Mouse (Mus musculus) embryonic facial prominence, embryonic 13.5 days (tissue): ENCODE measurements around the gene Pusl1. TPM values are rescaled to one million over a fixed set of nuclear protein-coding genes. Genes with fewer than 3 reads are reported as not detected.

ENCODE experiments used
- ATAC-seq: fragments of 200-750 bp; cut with Nextera tagmentation; 2 replicates; pipeline ENCODE4 v1.8.0; 2017; ENCODE audit warnings: low read depth; ENCODE audit not compliant: insufficient number of reproducible peaks, insufficient read depth, low FRiP score, low TSS enrichment
- H3K27ac ChIP-seq: fragments of 300-500 bp; sonication (generic); 2 replicates; pipeline ENCODE4 v1.5.1; 2015; ENCODE audit warnings: moderate library complexity, mild to moderate bottlenecking, inconsistent platforms
- H3K27me3 ChIP-seq: fragments of 300-500 bp; sonication (generic); 2 replicates; pipeline ENCODE4 v1.6.1; 2015; ENCODE audit warnings: mild to moderate bottlenecking, inconsistent platforms
- H3K36me3 ChIP-seq: fragments of 300-500 bp; sonication (generic); 2 replicates; pipeline ENCODE4 v1.6.1; 2015; ENCODE audit warnings: mild to moderate bottlenecking, inconsistent platforms
- H3K4me1 ChIP-seq: fragments of 300-500 bp; sonication (generic); 2 replicates; pipeline ENCODE4 v1.6.1; 2015; ENCODE audit warnings: inconsistent platforms
- H3K4me2 ChIP-seq: fragments of 300-500 bp; sonication (generic); 2 replicates; pipeline ENCODE4 v1.6.1; 2015; ENCODE audit warnings: moderate library complexity, mild to moderate bottlenecking, inconsistent platforms
- H3K4me3 ChIP-seq: fragments of 300-500 bp; sonication (generic); 2 replicates; pipeline ENCODE4 v1.5.1; 2015; ENCODE audit warnings: mild to moderate bottlenecking, inconsistent platforms
- H3K9ac ChIP-seq: fragments of 300-500 bp; sonication (generic); 2 replicates; pipeline ENCODE4 v1.6.1; 2015; ENCODE audit warnings: mild to moderate bottlenecking, inconsistent platforms
- H3K9me3 ChIP-seq: fragments of 300-500 bp; sonication (generic); 2 replicates; pipeline ENCODE4 v1.6.1; 2016; ENCODE audit warnings: inconsistent platforms
- WGBS: fragments of 180-500 bp; shearing (Covaris S2); methylation state at CpG from one replicate; pipeline ENCODE4 v1.1.7; 2015; ENCODE audit warnings: mixed read lengths; 5-methylcytosine and 5-hydroxymethylcytosine counted together
- microRNA-seq: library from miRNA; unstranded; fragments of <30 nt; microRNA quantifications from one replicate; pipeline ENCODE4, GENCODE M21; 2016
- polyA plus RNA-seq: library from polyadenylated mRNA; unstranded; fragments of >200 nt; fragmentation: Nextera tagmentation; extraction: Ambion mirVana; gene quantifications from 2 replicates; pipeline ENCODE4 v1.2.1, GENCODE M21; 2015

Gene Pusl1
- polyA plus RNA-seq, 1 experiment from 2014 or later: 54.7 TPM

- peak; percentile 60 for ATAC-seq
- WGBS: 4% methylated on average over 16 of the region's 16 CpGs
- H3K4me1 ChIP-seq: peaks cover 38% of the 10 kb centered on the region
- peaks cover 20% of the 10 kb centered on the region for H3K36me3 ChIP-seq
- H3K4me3 ChIP-seq: peak within 1 kb of the TSS; percentile 56
- H3K9me3 ChIP-seq: no peaks in the 10 kb centered on the region
- H3K9ac ChIP-seq: peak within 1 kb of the TSS; percentile 75
- peak within 1 kb of the TSS; percentile 94 for H3K4me2 ChIP-seq
- peak within 1 kb of the TSS; percentile 86 for H3K27ac ChIP-seq
- H3K27me3 ChIP-seq: peaks cover 6% of the 10 kb centered on the region; the same call in 1 of the 2 replicates
Observed at GRCm38 (mm10) chr4:155839483-155839910, 52.1 kb downstream of the Pusl1 start, which contains the start of gene Mxra8. Gene Mxra8 (plus strand): TSS chr4:155839680.

GRCm38 (mm10) chr4:155838187-155839153 is 53.1 kb downstream of the Pusl1 start:
- peak overlapping the region; percentile 86 for H3K27ac ChIP-seq
- ATAC-seq: no peak
- peaks cover 46% of the 10 kb centered on the region for H3K4me1 ChIP-seq
- no peaks in the 10 kb centered on the region for H3K9me3 ChIP-seq
- peak overlapping the region; percentile 94 for H3K4me2 ChIP-seq
- H3K4me3 ChIP-seq: no peak overlapping the region
- H3K27me3 ChIP-seq: peaks cover 6% of the 10 kb centered on the region; the same call in 1 of the 2 replicates
- 54% methylated on average over 8 of the region's 8 CpGs for WGBS
- H3K36me3 ChIP-seq: peaks cover 17% of the 10 kb centered on the region
- no peak overlapping the region for H3K9ac ChIP-seq

Small RNA genes lying within 50 kb of the gene (microRNA-seq; reads per million reads assigned to microRNA genes)
- gene Gm22991: not detected

Other genes with a start within 250 kb of the Pusl1 start
- gene Gm10563, start 246.4 kb downstream of the Pusl1 start, polyA plus RNA-seq: not detected in 2 replicates
- 24.8 and 26.1 TPM in 2 replicates for gene Mmp23, start 238.4 kb downstream of the Pusl1 start, polyA plus RNA-seq
- gene Mib2, start 222.6 kb downstream of the Pusl1 start, polyA plus RNA-seq: 36.1 and 36.7 TPM in 2 replicates
- gene Fndc10, start 197.4 kb downstream of the Pusl1 start, polyA plus RNA-seq: 6.5 and 8.7 TPM in 2 replicates
- 136 and 142 TPM in 2 replicates for gene Ssu72, start 187.0 kb downstream of the Pusl1 start, polyA plus RNA-seq
- gene Tmem240, start 157.0 kb downstream of the Pusl1 start, polyA plus RNA-seq: 1.2 and 1.4 TPM in 2 replicates
- 93.8 and 94.9 TPM in 2 replicates for gene Atad3a, start 130.7 kb downstream of the Pusl1 start, polyA plus RNA-seq
- gene Vwa1, start 117.1 kb downstream of the Pusl1 start, polyA plus RNA-seq: 8.6 and 9.6 TPM in 2 replicates
- 0.67 and 0.74 TPM in 2 replicates for gene Tmem88b, start 105.9 kb downstream of the Pusl1 start, polyA plus RNA-seq
- gene Ankrd65, start 101.3 kb downstream of the Pusl1 start, polyA plus RNA-seq: 0.24 TPM in 1 of 2 replicates, not detected in the other
- gene Mrpl20, start 88.9 kb downstream of the Pusl1 start, polyA plus RNA-seq: 195 and 229 TPM in 2 replicates
- gene Ccnl2, start 79.3 kb downstream of the Pusl1 start, polyA plus RNA-seq: 217 and 248 TPM in 2 replicates
- 131 and 150 TPM in 2 replicates for gene Aurkaip1, start 60.5 kb downstream of the Pusl1 start, polyA plus RNA-seq
- gene Mxra8, start 52.1 kb downstream of the Pusl1 start, polyA plus RNA-seq: 69.6 and 71.8 TPM in 2 replicates
- gene Dvl1, start 44.4 kb downstream of the Pusl1 start, polyA plus RNA-seq: 4.0 and 5.4 TPM in 2 replicates
- gene Tas1r3, start 28.4 kb downstream of the Pusl1 start, polyA plus RNA-seq: 0.55 and 0.62 TPM in 2 replicates
- 15.6 and 16.4 TPM in 2 replicates for gene Cptp, start 22.3 kb downstream of the Pusl1 start, polyA plus RNA-seq
- gene Ints11, start 22.2 kb downstream of the Pusl1 start, polyA plus RNA-seq: 70.9 and 81.0 TPM in 2 replicates
- 21.1 and 21.6 TPM in 2 replicates for gene Acap3, start within 50 bp of the Pusl1 start, polyA plus RNA-seq
- gene Ube2j2, start 52.0 kb upstream of the Pusl1 start, polyA plus RNA-seq: 113 and 120 TPM in 2 replicates
- gene C1qtnf12, start 70.5 kb upstream of the Pusl1 start, polyA plus RNA-seq: 39.5 and 43.6 TPM in 2 replicates
- gene B3galt6, start 100.9 kb upstream of the Pusl1 start, polyA plus RNA-seq: 16.2 and 18.4 TPM in 2 replicates
- 154 and 156 TPM in 2 replicates for gene Sdf4, start 101.1 kb upstream of the Pusl1 start, polyA plus RNA-seq
- 1.3 TPM in 1 of 2 replicates, not detected in the other for gene Tnfrsf4, start 122.1 kb upstream of the Pusl1 start, polyA plus RNA-seq
- gene Tnfrsf18, start 134.4 kb upstream of the Pusl1 start, polyA plus RNA-seq: 3.0 and 4.1 TPM in 2 replicates
- gene Ttll10, start 167.6 kb upstream of the Pusl1 start, polyA plus RNA-seq: 2.0 and 2.7 TPM in 2 replicates
- 40.3 and 43.8 TPM in 2 replicates for gene 9430015G10Rik, start 218.2 kb upstream of the Pusl1 start, polyA plus RNA-seq
- gene Rnf223, start 238.7 kb upstream of the Pusl1 start, polyA plus RNA-seq: 0.30 and 0.40 TPM in 2 replicates